Mouse (Mus musculus): ENCODE results near the gene Mog.

DNA sequence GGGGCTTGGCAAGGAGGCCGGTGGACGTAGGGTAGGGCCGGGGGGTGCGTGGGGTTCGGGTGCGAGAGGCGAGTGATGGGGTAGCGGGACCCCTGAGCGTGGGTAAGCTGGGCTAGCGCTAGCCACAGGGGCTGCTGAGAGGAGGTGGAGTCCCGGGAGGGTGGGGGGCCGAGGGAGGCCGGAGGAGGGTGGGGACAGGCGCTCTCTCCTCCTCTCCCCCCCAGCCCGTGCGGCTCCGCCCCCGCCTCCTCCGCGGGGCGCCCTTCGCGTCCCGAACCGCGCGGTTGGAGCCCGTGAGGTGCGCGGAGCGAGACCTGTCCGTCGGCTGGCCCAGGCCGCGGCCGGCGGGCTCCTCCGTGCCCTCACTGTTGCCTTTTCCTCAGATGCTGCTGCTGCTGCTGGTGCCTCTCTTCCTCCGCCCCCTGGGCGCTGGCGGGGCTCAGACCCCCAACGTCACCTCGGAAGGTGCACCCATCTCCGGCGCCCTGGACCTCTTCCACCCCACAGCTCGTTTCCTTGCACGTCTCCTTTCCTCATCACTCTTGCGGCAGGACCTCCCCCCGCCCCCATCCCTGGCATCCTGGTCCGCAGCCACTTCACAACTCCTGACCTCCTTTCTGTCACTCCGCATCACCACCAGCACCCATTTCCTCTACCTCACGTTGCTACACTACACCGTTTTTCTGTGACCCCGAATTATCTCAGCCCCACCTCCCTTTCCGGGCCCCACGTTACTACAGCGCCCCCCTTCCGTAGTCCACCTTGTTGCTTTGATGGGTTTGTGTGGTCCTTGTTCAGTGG lies 23.3 kb upstream of the Mog start:
- peak; percentile 48 for TF ChIP-seq CTCF (IDR thresholded peaks at IDR 0.05; ENCODE audit: low read depth)
- no peak for TF ChIP-seq EP300 (optimal IDR thresholded peaks at IDR 0.05)

Measured in stomach, postnatal 0 days (tissue).